Mouse (Mus musculus) forebrain, embryonic 12.5 days (tissue): ENCODE data around the gene Arhgap18. TPM values are rescaled to one million over a fixed set of nuclear protein-coding genes. Genes with fewer than 3 reads are reported as not detected.

Source experiments
- ATAC-seq: fragments of 200-750 bp; cut with Nextera tagmentation; 2 replicates; pipeline ENCODE4 v1.8.0; 2017; ENCODE audit warnings: moderate TSS enrichment; ENCODE audit not compliant: low FRiP score
- H3K27ac ChIP-seq: fragments of 300-500 bp; sonication (generic); 2 replicates; pipeline ENCODE4 v1.5.1; 2016; ENCODE audit warnings: mild to moderate bottlenecking
- H3K27me3 ChIP-seq: fragments of 300-500 bp; sonication (generic); 2 replicates; pipeline ENCODE4 v1.6.1; 2016; ENCODE audit warnings: mild to moderate bottlenecking
- H3K36me3 ChIP-seq: fragments of 300-500 bp; sonication (generic); replicated peaks from 2 replicates; pipeline ENCODE4 v1.6.1; 2016; ENCODE audit warnings: mild to moderate bottlenecking
- H3K4me1 ChIP-seq: fragments of 300-500 bp; sonication (generic); 2 replicates; pipeline ENCODE4 v1.6.1; 2016
- H3K4me2 ChIP-seq: fragments of 300-500 bp; sonication (generic); 2 replicates; pipeline ENCODE4 v1.6.1; 2016; ENCODE audit warnings: mild to moderate bottlenecking, moderate library complexity
- H3K4me3 ChIP-seq: fragments of 300-500 bp; sonication (generic); replicated peaks from 2 replicates; pipeline ENCODE4 v1.5.1; 2016; ENCODE audit warnings: mild to moderate bottlenecking
- H3K9ac ChIP-seq: fragments of 300-500 bp; sonication (generic); 2 replicates; pipeline ENCODE4 v1.6.1; 2016; ENCODE audit warnings: mild to moderate bottlenecking
- H3K9me3 ChIP-seq: fragments of 300-500 bp; sonication (generic); 2 replicates; pipeline ENCODE4 v1.6.1; 2016
- WGBS: fragments of 180-500 bp; shearing (Covaris S2); methylation state at CpG from one replicate; pipeline ENCODE4 v1.1.7; 2016; 5-methylcytosine and 5-hydroxymethylcytosine counted together
- polyA plus RNA-seq: library from polyadenylated mRNA; unstranded; fragments of >200 nt; fragmentation: Nextera tagmentation; extraction: Ambion mirVana; gene quantifications from 2 replicates; pipeline ENCODE4 v1.2.1, GENCODE M21; 2016

Gene Arhgap18
- polyA plus RNA-seq, 1 experiment from 2014 or later: 17.9 TPM

DNA sequence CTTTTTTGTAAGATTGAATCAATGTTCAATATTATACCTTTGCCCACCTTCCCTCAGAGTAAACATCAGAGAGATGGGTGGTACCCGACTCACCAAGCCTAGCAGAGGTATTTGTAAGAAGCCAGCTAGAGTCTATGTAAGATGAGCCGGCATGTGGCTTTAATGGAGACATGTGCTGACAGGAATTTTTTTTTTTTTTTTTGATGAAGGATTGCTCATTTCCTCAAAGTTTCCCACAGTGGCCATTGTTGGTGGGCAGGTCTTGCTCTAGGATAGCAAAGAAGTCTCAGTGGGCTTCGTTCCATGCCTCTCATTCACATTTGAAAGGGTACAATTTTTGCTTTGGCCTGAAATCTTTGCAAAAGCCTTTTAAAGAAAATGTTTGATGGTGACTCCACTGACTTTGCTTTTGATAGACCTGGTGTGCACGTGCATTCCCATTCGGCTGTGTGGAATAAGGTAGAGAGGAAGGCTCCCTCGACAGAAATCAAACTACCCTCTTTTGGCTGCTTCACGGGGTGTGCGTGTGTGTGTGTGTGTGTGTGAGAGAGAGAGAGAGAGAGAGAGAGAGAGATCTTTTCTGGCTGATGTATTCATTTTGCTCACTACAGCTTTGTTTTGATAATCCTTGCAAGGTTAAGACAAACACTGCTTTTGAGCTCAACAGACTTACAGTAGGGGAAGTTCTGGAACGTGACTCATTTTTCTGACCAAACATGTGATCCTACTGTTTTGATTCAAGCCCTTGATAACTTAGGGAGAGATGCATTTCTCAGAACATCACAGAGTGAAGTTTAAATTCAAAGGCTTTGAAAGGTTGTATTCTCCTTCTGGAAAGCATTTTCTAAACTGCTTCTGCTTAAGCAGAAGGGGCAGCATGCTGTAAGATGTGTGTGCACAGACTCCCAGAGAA is 9.0 kb downstream of the Arhgap18 start:
- Histone ChIP-seq H3K4me3 (no peak overlapping the region), H3K36me3 (no peaks in the 10 kb centered on the region), H3K27ac (no peak overlapping the region), H3K4me2 (no peak overlapping the region), H3K9ac (no peak overlapping the region), H3K9me3 (no peaks in the 10 kb centered on the region), H3K27me3 (no peaks in the 10 kb centered on the region), H3K4me1 (peaks cover 4% of the 10 kb centered on the region)
- ATAC-seq: no peak
- 81% methylated on average over 9 of the region's 9 CpGs for whole genome bisulfite sequencing

DNA sequence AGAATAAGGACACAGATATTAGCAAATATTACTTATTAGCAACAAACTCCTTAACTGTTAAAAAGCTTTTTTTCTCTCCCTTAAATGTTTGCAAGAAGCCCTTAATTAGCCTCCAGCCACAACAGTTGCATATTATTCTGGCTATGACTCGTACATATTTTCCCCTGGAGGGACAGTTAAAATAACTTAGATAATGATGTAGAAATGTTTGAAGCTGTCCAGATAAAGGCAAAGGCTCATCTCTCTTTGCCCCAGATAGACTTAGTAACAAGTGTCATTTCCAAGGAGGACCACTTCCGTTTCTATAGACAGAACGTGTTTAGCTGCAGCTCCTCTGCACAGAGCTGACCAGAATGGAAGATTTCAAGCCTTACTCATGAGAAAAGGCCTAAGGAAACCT is 14.0 kb downstream of the Arhgap18 start:
- H3K4me3 ChIP-seq: no peak overlapping the region
- no peak overlapping the region for H3K27ac ChIP-seq
- no peaks in the 10 kb centered on the region for H3K27me3 ChIP-seq
- ATAC-seq: no peak
- WGBS: 88% methylated on average over 3 of the region's 3 CpGs
- H3K9me3 ChIP-seq: no peaks in the 10 kb centered on the region
- H3K36me3 ChIP-seq: no peaks in the 10 kb centered on the region
- no peaks in the 10 kb centered on the region for H3K4me1 ChIP-seq
- no peak overlapping the region for H3K4me2 ChIP-seq
- no peak overlapping the region for H3K9ac ChIP-seq

DNA sequence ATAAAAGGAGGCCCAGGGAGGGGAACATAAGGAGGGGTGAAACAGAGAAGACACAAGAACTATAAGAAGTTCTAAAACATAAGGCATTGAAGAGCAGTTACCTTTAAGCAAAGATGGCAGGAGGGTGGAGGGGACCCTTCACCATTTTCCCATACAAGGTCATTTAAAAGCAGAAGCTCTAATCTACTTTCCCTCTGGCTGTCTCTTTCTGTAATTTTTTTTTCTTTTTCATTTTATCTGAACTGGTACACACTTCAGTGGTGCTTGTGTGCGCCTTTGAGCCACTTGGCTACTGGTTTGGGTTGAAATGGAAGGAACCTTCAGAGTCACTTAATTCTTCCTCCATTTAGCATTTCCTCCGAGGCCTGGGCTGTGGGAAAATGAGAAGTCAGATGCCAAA is 15.7 kb downstream of the Arhgap18 start:
- 0 out of 2 replicates have a peak, but pooled peaks cover under 1% of the 10 kb centered on the region for H3K27me3 ChIP-seq
- no peaks in the 10 kb centered on the region for H3K36me3 ChIP-seq
- H3K9ac ChIP-seq: no peak overlapping the region
- H3K9me3 ChIP-seq: no peaks in the 10 kb centered on the region
- whole genome bisulfite sequencing: 81% methylated on average over 2 of the region's 2 CpGs
- no peak overlapping the region for H3K4me3 ChIP-seq
- ATAC-seq: no peak
- H3K27ac ChIP-seq: no peak overlapping the region
- H3K4me2 ChIP-seq: no peak overlapping the region
- H3K4me1 ChIP-seq: peaks cover 16% of the 10 kb centered on the region

DNA sequence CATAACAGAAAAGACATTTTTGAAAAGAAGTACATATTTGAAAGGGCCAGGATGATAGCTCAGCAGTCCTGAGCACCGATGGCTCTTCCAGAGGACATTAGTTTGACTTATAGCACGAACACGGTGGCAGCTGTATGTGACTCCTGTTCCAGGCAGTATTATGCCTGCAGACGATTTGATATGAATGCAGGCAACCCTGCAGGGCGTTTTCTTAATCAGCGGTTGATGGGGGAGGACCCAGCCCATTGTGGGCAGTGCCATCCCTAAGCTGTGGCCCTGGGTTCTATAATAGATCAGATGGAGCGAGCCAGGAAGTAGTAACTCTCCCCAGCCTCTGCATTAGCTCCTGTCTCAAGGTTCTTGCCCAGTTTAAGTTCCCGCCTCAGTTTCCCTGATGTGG is 16.8 kb downstream of the Arhgap18 start:
- 0 out of 2 replicates have a peak, but pooled peaks cover 3% of the 10 kb centered on the region for H3K27me3 ChIP-seq
- no peak overlapping the region for H3K4me3 ChIP-seq
- no peak overlapping the region for H3K4me2 ChIP-seq
- WGBS: 79% methylated on average over 8 of the region's 8 CpGs
- no peak for ATAC-seq
- H3K27ac ChIP-seq: no peak overlapping the region
- no peaks in the 10 kb centered on the region for H3K36me3 ChIP-seq
- H3K4me1 ChIP-seq: peaks cover 21% of the 10 kb centered on the region
- no peaks in the 10 kb centered on the region for H3K9me3 ChIP-seq
- H3K9ac ChIP-seq: no peak overlapping the region

DNA sequence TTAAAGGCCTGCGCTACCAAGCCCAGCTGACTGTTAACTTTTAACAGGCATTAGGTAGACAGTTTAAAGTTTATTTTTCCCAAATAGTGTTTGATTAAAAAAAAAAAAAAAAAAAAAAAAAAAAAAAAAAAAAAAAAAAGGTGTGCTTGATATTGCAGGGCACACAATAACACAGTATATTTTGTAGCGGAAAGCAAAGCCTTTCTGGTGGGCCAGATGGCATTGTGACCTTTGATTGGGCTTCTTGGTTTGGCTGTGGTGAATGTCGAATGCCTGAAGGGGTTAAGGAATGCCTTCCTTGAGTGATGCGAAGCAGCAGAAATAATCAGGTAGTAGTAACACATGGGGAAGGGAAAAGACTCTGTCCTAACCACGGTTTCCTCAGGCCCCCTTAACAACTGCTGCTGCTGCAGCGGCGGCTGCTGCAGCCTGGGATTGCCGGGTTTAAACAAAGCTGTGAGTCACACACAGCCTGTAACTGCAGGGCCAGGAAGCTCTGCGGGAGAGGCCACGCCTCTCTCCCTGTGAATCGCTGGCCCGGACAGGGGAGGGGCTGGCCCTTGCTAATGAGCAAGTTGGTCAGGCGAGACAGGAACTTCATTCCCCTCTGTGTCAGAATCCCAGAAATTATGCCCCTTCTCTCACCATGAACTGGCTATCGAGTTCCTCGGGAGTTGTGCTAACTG is 18.9 kb downstream of the Arhgap18 start:
- peak overlapping the region; percentile 59 for H3K9ac ChIP-seq
- no peaks in the 10 kb centered on the region for H3K9me3 ChIP-seq
- no peaks in the 10 kb centered on the region for H3K36me3 ChIP-seq
- WGBS: 8% methylated on average over 15 of the region's 15 CpGs
- H3K4me1 ChIP-seq: peaks cover 21% of the 10 kb centered on the region
- H3K4me3 ChIP-seq: peak overlapping the region; percentile 56
- H3K4me2 ChIP-seq: peak overlapping the region; percentile 88
- 0 out of 2 replicates have a peak, but pooled peaks cover 3% of the 10 kb centered on the region for H3K27me3 ChIP-seq
- peak; percentile 96 for ATAC-seq
- peak overlapping the region; percentile 91 for H3K27ac ChIP-seq

DNA sequence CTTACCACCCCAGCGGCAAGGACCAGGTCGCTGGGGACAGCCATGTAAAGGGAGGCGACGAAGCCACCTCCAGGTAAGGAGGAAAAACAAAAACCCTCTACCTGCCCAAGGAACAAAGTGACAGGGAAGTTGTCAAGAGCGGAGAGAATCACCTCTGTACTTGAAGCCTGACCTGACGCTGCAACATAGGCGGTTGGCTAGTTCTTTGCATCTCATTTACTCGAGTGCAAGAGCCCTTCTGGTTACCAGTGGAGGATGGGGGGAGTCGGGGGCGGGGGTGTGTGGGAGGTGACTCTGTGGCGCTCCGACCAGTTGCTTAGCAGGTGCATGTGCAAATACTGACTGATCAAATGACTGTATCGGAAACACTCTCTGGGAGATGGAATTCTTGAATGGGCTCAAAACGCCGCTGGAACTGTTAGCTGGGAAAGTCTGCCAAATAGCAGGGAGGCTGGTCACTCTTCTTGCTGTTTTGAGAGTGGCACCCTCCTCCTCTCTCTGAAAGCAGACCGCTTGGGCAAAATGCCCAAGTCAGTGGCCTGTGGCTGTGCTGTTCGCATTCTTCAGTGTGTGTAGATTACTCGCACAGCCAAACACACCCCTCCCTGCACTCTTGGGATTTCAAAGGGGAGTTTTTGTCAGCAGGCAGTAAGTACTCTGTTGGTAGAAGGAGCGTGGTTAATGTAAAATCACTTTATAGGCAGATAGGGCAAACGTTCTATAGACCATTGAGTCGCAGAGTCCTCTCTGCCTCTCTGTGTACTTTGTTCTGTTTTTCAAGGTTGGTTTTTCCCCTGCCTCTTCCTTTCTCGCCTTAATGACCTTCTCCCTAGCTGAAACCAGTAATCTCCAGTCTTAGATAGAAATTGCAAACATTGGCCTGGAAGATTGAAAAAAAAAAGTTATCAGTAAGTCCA is 19.7 kb downstream of the Arhgap18 start:
- H3K4me3 ChIP-seq: peak overlapping the region; percentile 56
- H3K9ac ChIP-seq: peak overlapping the region; percentile 59
- 1% methylated on average over 22 of the region's 22 CpGs for WGBS
- no peaks in the 10 kb centered on the region for H3K9me3 ChIP-seq
- peak; percentile 82 for ATAC-seq
- 0 out of 2 replicates have a peak, but pooled peaks cover 3% of the 10 kb centered on the region for H3K27me3 ChIP-seq
- peaks cover 21% of the 10 kb centered on the region for H3K4me1 ChIP-seq
- peak overlapping the region; percentile 91 for H3K27ac ChIP-seq
- H3K4me2 ChIP-seq: peak overlapping the region; percentile 88
- no peaks in the 10 kb centered on the region for H3K36me3 ChIP-seq

DNA sequence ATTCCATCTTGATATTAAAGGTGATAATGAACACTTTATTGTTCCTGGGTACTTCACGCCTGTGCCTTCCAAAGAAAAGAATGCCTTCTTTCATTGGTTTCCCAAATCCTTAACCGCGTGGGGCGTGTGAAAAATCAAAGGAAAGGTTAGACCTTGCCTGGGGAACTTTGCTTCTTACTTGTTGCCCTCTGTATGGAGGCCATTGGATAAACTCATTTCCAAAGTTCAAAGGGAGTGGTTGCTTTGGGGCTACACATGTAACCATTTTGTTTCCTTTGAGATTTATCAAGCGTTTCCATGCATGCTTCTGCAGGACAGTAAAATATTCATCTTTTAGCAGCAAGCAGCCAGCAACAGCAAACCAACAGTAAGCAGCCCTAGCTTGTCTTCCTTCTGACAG is 20.3 kb downstream of the Arhgap18 start:
- peaks cover 21% of the 10 kb centered on the region for H3K4me1 ChIP-seq
- H3K4me3 ChIP-seq: peak overlapping the region; percentile 56
- ATAC-seq: no peak
- peak overlapping the region; percentile 88 for H3K4me2 ChIP-seq
- H3K27ac ChIP-seq: peak overlapping the region; percentile 91; the same call in 1 of the 2 replicates
- H3K9me3 ChIP-seq: no peaks in the 10 kb centered on the region
- 12% methylated on average over 5 of the region's 5 CpGs for WGBS
- H3K36me3 ChIP-seq: no peaks in the 10 kb centered on the region
- peak overlapping the region; percentile 59; the same call in 1 of the 2 replicates for H3K9ac ChIP-seq
- 0 out of 2 replicates have a peak, but pooled peaks cover 3% of the 10 kb centered on the region for H3K27me3 ChIP-seq

DNA sequence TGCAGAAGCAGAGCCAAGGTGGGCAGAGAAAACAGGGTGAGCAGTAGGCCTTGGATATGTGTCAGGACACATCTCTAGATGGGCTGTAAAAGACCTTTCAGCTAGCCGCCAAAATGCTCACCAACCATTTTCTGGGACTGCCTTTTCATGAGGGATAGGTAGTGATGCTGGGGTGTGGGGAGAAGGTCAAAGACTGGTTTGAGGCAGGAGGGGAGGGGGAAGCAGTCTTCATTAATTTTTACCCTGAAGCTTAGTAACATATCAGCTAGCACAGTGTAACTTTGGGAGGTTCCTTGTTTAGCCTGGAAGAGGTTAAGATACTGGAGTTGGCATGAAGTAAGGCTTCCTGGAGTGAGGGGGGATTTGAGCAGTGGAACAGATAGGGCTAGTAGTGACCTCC is 21.0 kb downstream of the Arhgap18 start:
- Histone ChIP-seq H3K4me3 (0 out of 2 replicates have a peak overlapping the region, but pooled peaks have one; percentile 56), H3K36me3 (no peaks in the 10 kb centered on the region), H3K9me3 (no peaks in the 10 kb centered on the region), H3K4me2 (peak overlapping the region; percentile 88; the same call in 1 of the 2 replicates), H3K27ac (no peak overlapping the region), H3K27me3 (0 out of 2 replicates have a peak, but pooled peaks cover 3% of the 10 kb centered on the region), H3K9ac (no peak overlapping the region), H3K4me1 (peaks cover 21% of the 10 kb centered on the region)
- 65% methylated on average over 1 of the region's 1 CpGs for WGBS
- ATAC-seq: no peak

DNA sequence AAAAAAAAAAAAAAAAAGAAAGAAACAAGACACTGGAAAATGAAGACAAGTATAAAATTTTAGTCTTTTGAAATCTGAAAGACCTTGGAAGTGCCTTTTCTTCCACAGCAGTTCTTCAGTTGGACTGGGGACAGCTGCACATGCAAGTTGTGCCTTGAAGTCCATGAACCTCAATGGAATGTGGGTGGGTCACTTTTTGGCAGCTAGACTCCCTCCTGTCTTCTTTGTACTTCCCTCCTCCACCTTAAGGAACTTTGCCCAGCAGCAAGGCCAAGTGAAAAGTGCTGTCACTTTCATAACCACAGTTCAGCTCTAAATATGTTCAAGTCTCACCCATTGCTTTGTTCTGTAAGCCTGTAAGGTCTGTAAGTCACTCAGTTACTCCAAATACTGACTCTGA is 23.2 kb downstream of the Arhgap18 start:
- no peak overlapping the region for H3K4me2 ChIP-seq
- H3K27ac ChIP-seq: no peak overlapping the region
- H3K4me1 ChIP-seq: peaks cover 21% of the 10 kb centered on the region
- ATAC-seq: no peak
- H3K36me3 ChIP-seq: no peaks in the 10 kb centered on the region
- H3K4me3 ChIP-seq: no peak overlapping the region
- 0 out of 2 replicates have a peak, but pooled peaks cover 3% of the 10 kb centered on the region for H3K27me3 ChIP-seq
- H3K9ac ChIP-seq: no peak overlapping the region
- no peaks in the 10 kb centered on the region for H3K9me3 ChIP-seq

DNA sequence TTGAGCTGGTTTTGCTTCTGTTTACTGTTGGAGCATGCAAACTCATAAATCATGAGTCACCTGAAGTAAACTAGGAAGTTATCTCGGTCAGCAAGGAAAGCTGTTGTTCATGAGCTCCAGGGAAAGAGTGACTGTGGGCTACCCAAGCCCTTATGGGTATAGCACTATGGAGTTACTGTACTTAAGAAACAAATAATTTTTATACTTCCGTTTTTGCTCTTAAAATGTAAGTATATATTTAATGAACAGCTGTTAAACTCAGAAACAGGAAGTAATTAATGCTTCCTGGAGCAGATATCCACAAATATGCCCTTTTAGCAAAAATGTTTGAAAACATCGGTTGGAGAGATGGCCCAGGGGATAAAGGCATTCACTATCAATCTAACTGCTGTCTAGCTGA is 27.4 kb downstream of the Arhgap18 start:
- H3K27ac ChIP-seq: no peak overlapping the region
- no peak for ATAC-seq
- no peaks in the 10 kb centered on the region for H3K27me3 ChIP-seq
- H3K4me3 ChIP-seq: no peak overlapping the region
- H3K4me2 ChIP-seq: no peak overlapping the region
- H3K9me3 ChIP-seq: no peaks in the 10 kb centered on the region
- H3K4me1 ChIP-seq: no peaks in the 10 kb centered on the region
- H3K36me3 ChIP-seq: no peaks in the 10 kb centered on the region
- WGBS: 87% methylated on average over 3 of the region's 3 CpGs
- no peak overlapping the region for H3K9ac ChIP-seq

DNA sequence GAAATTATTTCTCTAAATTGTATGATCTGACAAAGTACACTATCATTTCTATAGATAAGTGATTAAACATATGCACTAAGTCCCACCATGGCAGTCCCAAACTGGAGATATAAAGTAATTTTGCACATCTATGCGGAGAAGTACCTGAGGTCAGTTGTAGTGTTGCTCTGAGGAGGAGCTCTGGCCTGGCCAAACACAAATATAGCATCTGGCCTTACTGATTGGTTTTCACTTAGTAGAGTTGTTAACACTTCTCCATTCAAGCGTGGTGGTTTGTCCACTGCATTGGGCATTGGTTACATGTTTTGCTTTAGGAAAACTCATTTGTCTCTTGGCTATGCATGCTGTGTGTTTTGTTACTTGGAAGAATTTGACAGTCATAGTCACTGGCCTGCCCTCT is 36.5 kb downstream of the Arhgap18 start:
- no peak overlapping the region for H3K27ac ChIP-seq
- H3K9ac ChIP-seq: no peak overlapping the region
- 94% methylated on average over 2 of the region's 2 CpGs for WGBS
- H3K4me1 ChIP-seq: no peaks in the 10 kb centered on the region
- no peak overlapping the region for H3K4me2 ChIP-seq
- no peaks in the 10 kb centered on the region for H3K9me3 ChIP-seq
- no peak for ATAC-seq
- H3K36me3 ChIP-seq: no peaks in the 10 kb centered on the region
- no peaks in the 10 kb centered on the region for H3K27me3 ChIP-seq
- H3K4me3 ChIP-seq: no peak overlapping the region

DNA sequence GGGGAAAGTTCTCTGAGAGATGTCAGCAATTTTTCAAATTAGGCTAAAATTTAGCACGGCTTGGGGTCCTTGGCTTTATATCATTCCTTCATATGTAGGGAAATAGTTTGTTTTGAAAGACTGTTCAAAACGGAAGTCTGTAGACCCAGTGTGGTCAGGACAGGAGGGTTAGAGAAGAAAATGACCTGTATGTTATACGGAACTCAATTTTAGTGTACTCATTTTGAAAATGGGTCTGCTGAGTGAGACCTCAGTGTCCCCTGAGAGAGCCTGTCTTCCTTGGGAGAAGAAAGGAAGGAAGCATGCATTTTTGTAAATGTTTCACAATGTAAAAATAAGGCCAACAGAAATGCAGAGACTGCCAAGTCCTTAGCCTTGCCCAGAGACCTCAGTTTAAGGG is 38.6 kb downstream of the Arhgap18 start:
- 91% methylated on average over 3 of the region's 3 CpGs for WGBS
- Histone ChIP-seq H3K36me3 (no peaks in the 10 kb centered on the region), H3K4me2 (no peak overlapping the region), H3K4me3 (no peak overlapping the region), H3K9ac (no peak overlapping the region), H3K27me3 (no peaks in the 10 kb centered on the region), H3K9me3 (no peaks in the 10 kb centered on the region), H3K27ac (no peak overlapping the region), H3K4me1 (no peaks in the 10 kb centered on the region)
- no peak for ATAC-seq
